Mouse (Mus musculus) lung, postnatal 14 days (tissue): ENCODE results near the gene Dclre1b.

ENCODE experiments used
- DNase-seq: peaks from one replicate; pipeline ENCODE4 v3.0.0; 2021

The Dclre1b gene

DNA sequence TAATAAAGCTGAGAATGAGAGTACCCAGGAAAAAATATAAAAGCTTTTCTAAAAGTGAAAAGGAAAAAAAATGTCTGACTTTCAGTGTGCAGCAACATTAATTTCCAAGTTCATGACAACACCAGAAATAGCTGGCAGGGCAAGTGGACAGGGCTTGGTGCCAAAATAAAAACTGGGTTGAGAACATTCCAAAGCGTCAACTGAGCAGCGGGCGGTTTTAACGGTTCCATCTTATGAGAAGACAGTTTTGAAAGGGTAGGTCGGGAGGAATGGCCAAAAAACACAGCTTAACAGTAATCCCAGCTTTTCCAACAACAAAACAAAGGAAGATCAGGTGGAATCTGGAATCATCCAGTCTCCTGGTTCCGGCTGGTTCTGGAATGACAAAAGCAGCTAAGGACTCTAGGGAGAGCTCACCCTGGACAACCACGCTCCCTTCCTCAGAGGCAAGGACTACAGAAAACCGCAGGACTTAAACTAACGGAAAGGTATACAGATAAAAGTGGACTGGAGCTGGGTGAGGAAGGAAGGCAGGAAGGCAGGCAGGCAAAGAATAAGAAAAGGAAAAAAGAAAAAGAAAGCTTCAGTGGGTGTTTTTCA is 37.6 kb downstream of the Dclre1b start:
- DNase-seq = peak; percentile 83

DNA sequence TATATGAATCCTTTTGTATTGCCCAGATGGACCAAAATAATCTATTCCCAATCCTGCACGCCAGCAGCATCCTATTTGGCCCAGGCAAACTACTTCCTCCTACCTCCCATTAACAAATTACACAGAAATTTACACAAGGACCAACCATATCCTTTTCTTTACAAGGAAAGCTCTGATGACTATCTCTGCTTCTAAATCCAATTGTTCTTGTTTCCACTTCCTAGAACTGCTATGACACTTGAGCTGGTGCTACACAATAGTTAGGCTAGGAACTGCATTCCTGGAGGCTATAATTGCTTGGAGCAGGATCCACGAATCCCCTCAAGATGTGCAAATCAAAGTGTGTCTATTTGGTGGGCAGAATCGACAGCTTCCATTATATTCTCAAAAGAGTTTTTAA is 42.5 kb downstream of the Dclre1b start:
- no peak for DNase-seq

DNA sequence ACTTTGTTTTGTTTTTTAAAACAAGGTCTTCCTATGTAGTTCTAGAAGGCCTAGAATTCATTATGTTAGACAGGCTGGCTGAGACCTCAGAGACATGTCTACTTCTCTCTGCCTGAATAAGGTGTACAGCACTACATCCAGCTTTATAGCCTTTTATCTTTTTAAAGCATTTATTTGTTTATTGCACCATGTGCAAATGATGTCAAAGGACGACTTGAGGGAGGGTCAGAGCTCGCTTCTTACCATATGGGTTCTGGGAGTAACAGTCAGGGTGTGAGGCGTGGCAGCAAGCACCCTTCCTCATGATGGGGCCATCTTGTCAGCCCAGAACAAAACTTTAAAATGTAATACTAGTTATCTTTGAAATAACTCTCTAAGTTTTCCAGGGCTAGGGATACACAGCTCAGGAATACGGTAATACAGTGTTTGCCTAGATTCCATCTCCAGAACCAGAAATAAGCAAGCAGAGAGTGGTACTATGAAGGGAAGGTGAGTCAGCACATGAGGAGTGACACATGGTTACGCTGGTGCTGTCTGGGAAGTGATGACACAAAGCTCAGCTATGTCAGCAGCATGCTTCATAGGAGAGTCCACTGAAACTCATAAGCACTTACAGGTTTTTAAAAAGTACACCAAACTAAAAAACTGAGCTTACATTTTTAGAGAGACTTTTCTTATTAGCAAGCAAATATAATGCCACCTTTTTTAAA is 49.8 kb downstream of the Dclre1b start:
- DNase-seq = no peak

DNA sequence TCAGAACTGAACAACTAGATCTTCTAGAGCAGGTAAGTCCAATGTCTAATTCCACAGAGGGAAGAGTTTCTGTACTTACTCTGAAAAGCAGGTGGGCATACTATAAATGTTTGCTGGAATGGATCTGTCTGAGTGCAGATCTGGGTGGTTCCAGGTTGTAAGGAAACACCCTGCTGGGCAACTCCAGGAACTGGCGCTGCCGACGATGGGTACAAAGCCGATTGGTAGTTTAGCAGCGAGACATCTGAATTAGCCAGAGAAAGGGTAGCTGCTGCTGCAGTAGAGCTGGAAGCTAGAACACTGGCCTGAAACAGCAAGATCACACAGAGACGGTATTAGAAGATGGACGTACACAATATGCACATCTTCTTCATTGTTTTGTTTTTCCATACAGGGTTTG is 50.8 kb downstream of the Dclre1b start:
- no peak for DNase-seq

DNA sequence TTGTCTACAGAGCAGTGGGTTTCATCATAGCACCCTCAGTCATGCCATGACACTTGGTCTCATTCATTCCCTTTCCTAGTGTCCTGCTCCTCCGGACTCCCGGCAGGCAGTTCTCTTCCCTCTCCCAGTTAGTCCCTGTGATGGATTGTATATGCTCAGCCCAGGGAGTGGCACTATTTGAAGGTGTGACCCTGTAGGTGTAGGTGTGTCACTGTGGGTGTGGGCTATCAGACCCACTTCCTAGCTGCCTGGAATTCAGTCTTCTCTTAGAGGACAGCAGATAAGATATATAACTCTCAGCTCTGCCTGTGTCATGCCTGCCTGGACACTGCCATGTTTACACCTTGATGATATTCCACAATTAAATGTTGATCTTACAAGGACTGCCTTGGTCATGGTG is 52.3 kb downstream of the Dclre1b start:
- DNase-seq = no peak

DNA sequence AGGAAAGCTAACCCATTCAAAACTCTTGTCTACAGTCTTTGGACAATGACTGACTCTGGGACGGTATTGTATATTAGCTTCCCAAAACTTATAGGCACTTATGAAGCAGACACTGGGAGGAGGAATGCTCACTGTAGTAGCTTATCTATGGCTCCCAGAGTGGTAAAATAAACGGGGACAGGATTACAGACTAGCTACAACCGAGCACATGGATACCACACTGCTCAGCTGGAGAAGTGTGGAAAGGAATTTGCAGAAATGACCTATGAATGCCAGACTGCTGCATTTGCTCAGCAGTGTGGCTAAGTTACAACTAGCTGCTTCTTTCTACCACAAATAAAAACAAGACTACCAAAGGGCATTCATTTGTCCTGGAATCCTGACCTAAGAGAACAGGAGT is 53.9 kb downstream of the Dclre1b start:
- DNase-seq = no peak

DNA sequence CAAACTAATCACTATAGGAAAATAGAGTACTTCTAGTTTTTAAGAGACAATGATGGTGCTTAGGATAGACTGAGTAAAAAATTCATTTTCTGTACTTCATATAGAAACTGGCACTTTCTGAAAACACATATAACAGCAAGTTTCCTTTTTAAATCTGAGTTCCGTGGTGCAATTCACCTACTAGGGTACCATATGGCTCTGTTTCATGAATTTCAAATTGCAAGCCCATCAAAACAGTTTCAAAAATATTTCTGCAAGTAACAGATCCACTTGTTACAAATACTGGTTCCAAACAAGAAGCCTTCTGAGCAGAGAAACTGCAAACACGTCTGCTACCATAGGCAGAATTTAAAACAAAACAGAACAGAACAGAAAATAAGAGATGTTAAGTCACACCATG is 57.7 kb downstream of the Dclre1b start:
- DNase-seq = no peak
